Mouse (Mus musculus) right cerebral cortex, postnatal 4 days (tissue): ENCODE results near the gene Gpr146.
"Not testable (repeated sequence)": the region's sequence is repeated elsewhere in the genome, so short reads cannot be mapped to it uniquely, and the experiment has no call there.

Experiments
- DNase-seq: peaks from one replicate; pipeline ENCODE4 v3.0.0-alpha.2; 2022

The Gpr146 gene

GRCm38 (mm10) chr5:139383234-139383633 lies 5.7 kb downstream of the Gpr146 start:
- no peak for DNase-seq

DNA sequence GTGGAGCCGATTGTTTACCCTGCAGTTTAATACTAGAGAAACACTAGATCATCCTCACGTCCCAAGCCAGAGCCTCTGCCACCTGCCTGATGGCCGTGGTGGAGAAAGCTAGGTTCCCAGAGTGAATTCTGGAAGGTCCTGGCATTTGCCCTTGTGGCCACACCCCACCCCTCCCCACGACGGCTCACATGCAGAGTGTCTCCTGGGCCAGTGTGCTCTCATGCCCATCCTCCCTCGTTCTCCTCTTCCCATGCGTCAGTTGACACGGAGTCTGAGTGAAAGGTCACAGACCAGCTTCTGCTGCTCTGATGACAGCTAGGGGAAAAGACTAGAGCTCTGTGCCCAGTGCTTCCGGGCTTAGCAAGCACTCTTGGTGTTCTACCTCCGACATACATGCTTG lies 7.0 kb downstream of the Gpr146 start:
- no peak for DNase-seq

GRCm38 (mm10) chr5:139386047-139386446 lies 8.6 kb downstream of the Gpr146 start:
- DNase-seq: no peak

DNA sequence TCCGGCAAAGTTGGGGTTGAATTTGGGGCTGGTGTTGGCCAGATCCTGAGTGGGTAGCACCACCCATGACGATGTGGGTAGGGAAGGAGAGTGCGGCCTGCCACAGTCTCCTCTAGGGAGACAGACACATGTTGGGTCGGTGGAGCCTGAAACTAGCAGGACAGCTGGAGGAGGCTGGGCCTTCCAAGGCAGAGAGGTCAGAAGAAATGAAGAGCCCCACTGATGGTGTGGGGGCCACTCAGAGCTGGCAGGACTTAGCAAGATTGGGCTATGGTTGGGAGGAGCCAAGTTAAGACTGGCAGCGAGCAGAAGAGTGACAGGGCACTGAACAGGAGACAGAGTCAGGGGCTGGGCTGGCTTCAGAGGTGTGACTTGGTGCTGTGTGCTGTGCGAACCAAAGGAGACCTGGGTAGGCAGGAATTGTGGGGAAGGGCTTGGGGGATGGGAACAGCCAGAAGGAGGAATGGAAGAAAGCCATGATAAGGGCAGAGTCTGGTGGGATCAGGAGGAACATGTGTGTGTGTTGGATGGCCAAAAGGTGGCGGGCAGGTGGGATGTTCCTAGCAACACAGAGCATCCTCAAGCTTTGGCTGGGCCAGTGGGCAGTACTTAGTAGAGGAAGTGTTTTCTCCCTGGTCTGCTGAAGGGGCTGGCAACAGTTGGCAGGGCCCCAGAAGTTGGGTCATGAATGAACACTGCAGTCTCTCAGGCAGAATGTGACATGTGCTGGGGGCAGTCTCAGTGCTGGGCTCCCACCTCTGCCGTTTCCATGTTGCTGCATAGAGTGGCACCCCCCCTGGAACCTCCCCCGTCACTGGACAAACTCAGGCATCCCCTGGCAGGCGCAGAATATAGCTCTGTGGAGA lies 10.1 kb downstream of the Gpr146 start:
- DNase-seq: peak; percentile 59

GRCm38 (mm10) chr5:139388195-139388570 lies 10.7 kb downstream of the Gpr146 start:
- no peak for DNase-seq

DNA sequence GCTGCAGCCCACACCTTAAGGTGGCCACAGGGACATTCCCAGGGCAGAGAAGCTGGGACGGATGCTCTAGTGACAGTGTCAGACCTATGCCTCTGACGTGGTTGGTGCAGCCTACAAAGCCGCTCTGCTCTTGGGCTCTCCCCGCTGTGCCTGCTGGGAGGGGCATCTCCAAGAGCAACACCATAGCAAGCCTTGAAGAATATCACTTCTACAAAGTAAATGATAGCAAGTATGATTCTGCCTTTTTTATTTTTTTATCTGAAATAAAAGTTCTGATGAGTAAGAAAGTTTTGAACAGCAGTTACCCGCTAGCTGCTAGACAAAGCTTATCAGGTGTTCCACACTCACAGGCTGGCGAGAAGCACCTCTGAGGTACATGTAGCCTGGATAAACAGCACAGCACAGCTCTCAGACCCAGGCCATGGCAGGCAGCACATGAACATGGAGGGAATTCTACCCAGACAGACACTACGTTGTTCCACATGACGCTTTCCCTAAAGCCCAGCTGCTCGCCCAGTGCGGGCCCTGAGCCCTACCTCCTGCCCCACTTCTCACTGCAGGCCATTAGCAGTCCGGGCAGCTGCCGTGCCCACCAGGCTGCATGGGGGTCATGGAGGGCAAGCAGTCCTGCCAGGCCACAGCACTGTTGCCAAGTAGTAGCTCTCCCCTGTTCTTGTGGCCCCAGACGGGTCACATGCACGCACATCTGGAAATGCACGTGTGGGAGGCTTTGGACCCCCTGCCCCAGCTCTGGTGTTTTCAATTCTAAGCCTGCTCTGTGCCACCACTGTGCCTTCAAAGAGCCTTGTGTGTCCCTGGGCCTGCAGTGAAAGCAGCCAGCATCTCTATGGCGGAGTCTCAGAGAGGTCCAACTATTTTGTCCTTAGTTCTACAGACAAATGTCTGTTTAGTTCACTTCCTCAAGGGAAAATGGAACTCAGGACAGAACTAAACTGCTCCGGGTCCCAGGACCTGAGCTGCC lies 11.5 kb downstream of the Gpr146 start:
- peak; percentile 41 for DNase-seq

GRCm38 (mm10) chr5:139389676-139390061 lies 12.2 kb downstream of the Gpr146 start:
- DNase-seq: peak; percentile 29

DNA sequence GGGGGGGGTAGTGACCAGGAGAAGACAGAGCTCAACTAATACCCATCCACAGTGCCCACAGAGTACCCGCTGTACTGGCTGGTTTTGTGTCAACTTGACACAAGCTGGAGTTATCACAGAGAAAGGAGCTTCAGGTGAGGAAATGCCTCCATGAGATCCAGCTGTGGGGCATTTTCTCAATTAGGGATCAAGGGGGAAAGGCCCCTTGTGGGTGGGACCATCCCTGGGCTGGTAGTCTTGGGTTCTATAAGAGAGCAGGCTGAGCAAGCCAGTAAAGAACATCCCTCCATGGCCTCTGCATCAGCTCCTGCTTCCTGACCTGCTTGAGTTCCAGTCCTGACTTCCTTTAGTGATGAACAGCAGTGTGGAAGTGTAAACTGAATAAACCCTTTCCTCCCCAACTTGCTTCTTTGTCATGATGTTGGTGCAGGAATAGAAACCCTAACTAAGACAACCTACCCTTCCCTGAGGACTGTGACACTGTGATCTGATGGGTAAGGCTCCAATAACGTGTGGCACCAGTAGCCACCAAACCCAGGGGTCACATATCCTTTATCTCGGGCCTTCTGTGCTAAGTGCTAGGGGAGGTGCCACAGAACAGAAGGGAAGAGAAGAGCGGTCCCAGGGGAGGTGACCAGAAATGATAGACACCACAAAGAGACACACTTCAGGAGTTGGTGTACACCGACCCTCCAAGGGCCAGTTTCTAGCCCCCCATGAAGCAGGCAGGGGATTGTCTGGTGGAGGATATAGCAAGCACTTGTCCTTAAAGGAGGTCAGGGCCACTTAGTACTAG lies 13.0 kb downstream of the Gpr146 start:
- not testable (repeated sequence) for DNase-seq

- DNase-seq: no peak
Measured at GRCm38 (mm10) chr5:139391309-139391990, 14.0 kb downstream of the Gpr146 start.

DNA sequence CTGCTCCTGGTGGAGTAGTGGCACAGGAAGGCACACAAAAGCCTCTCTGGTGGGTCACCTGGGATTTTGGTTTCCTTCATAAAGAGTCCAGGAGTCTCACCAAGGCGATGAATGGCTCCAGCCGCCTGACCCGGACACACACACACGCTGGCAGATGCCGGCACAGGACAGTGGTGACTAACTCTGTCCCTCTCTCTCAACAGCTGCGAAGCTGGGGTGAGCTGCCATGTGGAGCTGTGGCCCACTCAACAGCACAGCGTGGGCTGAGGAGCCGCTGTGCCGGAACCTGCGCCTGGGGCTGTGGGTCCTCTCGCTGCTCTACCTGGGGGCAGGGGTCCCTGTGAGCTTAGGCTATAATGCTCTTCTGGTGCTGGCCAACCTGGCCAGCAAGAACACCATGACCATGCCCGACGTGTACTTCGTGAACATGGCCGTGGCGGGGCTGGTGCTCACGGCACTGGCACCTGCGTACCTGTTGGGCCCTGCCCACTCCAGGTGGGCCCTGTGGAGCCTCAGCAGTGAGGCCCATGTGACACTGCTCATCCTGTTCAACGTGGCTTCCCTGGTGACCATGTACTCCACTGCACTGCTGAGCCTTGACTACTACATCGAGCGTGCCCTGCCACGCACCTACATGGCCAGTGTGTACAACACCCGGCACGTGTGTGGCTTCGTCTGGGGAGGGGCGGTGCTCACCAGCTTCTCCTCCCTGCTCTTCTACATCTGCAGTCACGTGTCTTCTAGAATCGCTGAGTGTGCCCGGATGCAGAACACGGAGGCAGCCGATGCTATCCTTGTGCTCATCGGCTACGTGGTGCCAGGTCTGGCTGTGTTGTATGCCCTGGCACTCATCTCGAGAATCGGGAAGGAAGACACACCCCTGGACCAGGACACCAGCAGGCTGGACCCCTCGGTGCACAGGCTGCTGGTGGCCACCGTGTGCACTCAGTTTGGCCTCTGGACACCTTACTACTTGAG lies 15.0 kb downstream of the Gpr146 start:
- no peak for DNase-seq

DNA sequence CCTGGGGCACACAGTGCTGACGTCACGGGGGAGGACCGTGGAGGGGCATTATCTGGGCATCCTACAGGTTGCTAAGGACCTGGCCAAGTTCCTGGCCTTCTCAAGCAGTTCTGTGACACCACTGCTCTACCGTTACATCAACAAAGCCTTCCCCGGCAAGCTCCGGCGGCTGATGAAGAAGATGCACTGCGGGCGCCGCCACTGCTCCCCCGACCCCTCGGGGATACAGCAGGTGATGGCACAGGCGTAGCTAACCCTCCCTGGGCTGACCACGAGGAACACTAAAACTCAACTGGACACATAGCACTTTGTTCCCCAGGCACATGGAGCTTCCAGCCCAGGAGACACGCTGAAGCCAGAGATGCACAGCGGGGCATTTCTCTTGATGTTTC lies 15.7 kb downstream of the Gpr146 start:
- no peak for DNase-seq

GRCm38 (mm10) chr5:139394399-139394798 lies 16.9 kb downstream of the Gpr146 start:
- DNase-seq: no peak

DNA sequence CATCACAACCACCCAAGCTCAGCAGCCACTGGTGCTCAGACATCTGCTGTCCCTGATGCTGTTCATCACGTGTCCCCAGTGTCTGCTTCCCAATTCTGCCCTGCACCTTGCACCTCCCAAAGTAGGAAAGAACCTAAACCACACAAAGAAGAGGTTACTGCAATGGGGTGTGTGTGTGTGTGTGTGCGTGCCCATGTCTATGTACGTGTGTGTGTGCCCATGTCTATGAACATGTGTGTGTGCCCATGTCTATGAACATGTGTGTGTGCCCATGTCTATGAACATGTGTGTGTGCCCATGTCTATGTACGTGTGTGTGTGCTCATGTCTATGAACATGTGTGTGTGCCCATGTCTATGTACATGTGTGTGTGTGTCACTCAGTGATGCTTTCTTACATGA lies 18.0 kb downstream of the Gpr146 start:
- DNase-seq: no peak

DNA sequence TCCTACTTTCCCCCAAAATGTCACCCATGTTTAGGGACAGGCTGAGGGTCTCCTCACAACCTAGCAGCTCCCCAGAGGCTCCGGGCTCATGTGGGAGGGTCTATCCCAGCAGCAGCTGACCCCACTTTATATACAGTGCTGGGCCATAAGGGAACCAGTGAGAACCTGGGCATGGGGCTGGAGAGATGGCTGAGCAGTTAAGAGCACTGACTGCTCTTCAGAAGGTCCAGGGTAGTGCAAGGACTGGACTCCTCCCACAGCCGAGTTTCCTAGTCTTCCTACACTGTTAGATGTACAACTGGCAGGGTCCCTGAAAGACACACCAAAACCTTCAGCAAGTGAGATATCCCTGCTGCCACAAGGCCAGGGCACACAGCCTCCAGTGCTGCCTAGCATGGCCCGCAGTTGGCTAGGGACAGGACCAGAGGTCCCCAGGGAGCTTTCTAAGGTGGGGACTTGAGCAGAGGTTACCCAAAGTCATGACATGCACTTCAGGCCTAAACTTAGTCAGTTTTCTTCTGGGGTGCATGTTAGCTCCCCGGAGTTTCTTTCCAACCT lies 19.9 kb downstream of the Gpr146 start:
- no peak for DNase-seq

DNA sequence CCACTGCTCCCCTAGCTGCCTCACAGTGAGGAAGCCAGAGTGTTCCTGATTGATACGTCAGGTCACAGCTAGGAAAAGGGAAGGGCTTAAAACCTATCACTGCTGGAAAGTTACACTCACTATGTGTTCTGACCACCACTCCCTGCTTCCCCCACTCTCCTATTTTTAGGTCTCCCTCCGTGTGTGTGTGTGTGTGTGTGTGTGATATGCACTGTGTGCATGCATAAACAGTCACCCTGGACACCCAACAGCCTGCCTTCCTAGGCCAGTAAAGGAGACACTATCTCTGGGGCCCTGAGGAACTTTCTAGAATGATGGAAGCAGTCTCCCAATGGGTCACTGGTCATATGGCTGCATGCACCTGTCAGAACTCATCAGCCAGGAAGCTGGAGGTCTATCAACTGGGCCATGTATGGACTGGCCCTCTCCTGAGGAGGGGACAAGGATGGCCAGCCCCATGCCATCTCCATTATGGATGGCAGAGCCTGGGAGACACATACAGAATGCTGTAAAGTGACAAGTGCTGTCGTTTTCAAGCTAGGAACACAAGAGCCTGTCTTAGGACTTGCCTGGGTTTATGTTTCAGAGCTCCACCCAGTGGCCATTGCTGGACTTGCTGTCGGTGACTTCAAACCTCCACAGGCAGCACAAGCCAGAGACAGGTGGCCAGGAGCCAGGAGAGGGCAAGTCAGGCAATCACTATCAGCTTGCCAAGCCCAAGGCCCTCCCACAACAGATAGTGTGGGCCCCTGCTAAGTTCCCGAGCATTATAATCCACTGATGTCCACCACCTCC lies 20.7 kb downstream of the Gpr146 start:
- peak; percentile 89 for DNase-seq

DNA sequence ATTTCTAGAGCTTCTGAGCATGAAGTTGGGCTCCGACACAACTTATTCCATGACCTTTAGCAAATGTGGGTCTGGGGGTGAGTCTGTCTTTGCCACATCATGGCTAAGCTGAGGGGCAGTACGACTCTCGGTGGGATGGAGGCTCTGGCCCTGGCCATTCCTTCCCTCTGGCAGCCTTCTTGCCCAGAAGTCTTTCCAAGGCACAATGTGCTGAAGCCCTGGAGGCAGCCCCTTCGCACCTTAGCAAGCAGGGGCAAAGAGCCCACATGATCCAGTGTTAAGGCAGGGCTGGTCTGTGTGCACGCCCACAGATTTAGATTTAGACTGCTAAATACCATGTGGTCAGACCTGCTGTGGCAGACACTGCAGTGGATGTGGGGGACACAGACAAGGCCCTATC lies 21.3 kb downstream of the Gpr146 start:
- no peak for DNase-seq

- DNase-seq: no peak
Measured at GRCm38 (mm10) chr5:139399991-139400390, 22.5 kb downstream of the Gpr146 start.

DNA sequence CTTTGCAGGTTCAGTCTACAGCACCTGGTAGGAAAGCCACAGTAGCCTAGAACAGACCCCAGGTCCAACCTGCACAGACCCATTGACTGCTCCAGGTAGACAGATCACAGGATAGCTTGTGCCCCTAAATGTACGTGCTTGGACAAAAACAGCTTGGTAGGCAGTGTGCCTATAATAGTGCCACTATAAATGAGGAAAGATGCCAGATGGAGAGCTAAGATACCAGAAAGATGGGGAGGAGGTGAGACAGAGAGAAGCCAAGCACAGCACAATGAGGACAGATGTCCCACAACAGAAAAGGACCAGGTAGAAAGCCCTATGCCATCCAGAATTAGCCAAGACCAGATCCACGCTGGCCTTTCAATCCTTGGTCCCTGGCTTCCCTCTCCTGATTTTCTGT lies 24.6 kb downstream of the Gpr146 start:
- no peak for DNase-seq

- no peak for DNase-seq
Measured at GRCm38 (mm10) chr5:139403692-139404260, 26.3 kb downstream of the Gpr146 start.
